Mouse (Mus musculus) olfactory bulb, adult 2 months (tissue): ENCODE measurements at regions not wholly inside any gene's neighbourhood (a gene's known extent, or its start where the extent isn't known, plus 50 kb on each side); places are given as distances from the start of the nearest gene placed in this dataset.

Experiments used
- CTCF ChIP-seq: fragments of 200-500 bp; IDR thresholded peaks from 2 replicates; pipeline ENCODE4 v1.5.1; 2012; ENCODE audit warnings: low read depth, mild to moderate bottlenecking, low read length, moderate library complexity; ENCODE audit not compliant: insufficient read depth
- POLR2A ChIP-seq: fragments of 200-500 bp; IDR thresholded peaks from 2 replicates; pipeline ENCODE4 v1.6.1; 2012; ENCODE audit warnings: mild to moderate bottlenecking, low read depth, low read length, moderate library complexity; ENCODE audit not compliant: insufficient read depth

DNA sequence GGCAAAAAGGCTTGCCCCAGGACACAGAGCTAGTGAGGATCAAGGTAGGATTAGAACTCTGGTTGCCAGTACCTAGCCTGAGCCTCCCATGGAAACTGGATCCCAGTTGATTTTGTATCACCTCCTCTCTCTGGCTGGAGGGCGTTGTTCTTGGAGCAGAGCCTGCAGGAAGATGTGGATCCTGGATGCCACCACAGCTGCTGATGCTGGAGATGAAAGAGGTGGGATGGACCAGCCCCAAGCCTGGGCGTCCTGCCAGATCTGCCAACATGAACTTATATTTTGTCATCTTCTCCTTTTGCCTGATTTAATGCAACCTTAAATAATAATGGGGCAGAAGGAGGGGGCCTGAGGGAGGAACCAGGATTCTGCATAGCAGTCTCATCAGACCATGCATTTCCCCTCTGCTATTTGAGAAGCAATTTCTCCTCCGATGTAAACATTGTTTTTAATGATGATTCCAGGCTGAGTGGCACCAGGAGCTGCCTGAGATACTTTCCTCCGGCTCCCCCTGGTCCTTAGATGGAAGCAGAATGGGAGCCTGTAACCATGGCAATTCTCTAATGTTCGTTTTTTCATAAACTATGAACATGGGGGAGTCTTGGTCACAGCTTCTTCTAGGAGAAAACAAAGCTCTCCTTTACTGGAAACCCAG lies 107.8 kb upstream of the Sorcs3 start:
- TF ChIP-seq CTCF (no peak), POLR2A (no peak)
